Mouse (Mus musculus): ENCODE data around the gene Pak2.

DNA sequence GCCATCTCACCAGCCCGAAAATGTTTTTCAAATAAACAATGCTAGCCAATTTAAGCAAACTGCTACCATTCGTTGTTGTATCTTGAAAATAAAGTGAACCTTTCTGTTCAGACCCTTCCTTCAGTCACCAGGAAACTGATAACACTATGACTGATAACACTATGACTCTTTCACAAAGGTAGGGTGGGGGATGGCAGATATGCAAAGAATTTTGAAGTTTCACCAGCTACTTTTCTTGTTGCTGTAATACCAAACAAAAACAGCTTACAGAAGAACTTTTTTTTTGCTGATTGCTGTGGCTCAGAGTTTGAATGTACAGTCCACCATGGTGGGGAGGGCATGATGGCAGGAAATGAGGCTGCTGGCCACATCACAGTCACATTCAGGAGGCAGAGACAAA lies 16.9 kb downstream of the Pak2 start:
- TF ChIP-seq POLR2A (IDR thresholded peaks at IDR 0.05; ENCODE audit: low read depth, low read length) (no peak), CTCF (IDR thresholded peaks at IDR 0.05; ENCODE audit: borderline replicate concordance, insufficient read depth, low read length) (no peak)

All from embryonic fibroblast, embryonic 13.5 days (primary cell).